26 mouse cellular contexts compared by ENCODE assay signal in genomic region chr19:23435731-23436130, GRCm38 (mm10). TPM values are rescaled to one million over a fixed set of nuclear protein-coding genes. Genes with fewer than 3 reads are reported as not detected.
DNase-seq lines count a peak whose midpoint lies in the region; ATAC-seq lines count a peak whose summit lies in the region.
"Had no signal": no experiment of that assay in that cellular context is flagged by ENCODE, and none has a peak within 500 bp of the region (broad histone marks: within the 10 kb centered on the region; RNA-seq: fewer than 3 reads in every experiment).

No protein-coding gene starts in this region.

- DNase-seq in liver, result peak; percentile 10
- DNase-seq in liver, embryonic 11.5 days (ENCODE audit: low spot score), result no peak
- peak; percentile 16 for DNase-seq in ES-CJ7 (ENCODE audit: low read depth, low spot score)
- peak; percentile 53 for DNase-seq in ZHBTc4 (ENCODE audit: low read depth, low spot score)
- no peak for DNase-seq in layer of hippocampus, postnatal 10 days (ENCODE audit: low spot score in 2 of 2)
- DNase-seq: adrenal gland, adult 2 months; adrenal gland, postnatal 10 days; adrenal gland, postnatal 25 days; B cell, adult 2 months; cerebellum, adult 11 months; cerebellum, adult 18-20 months; cerebellum, adult 8-10 months; cerebellum, adult 9-11 months; cerebellum, postnatal 14 days; cerebellum, postnatal 36 days; embryo, embryonic 11 days had no signal

- no peaks in the 10 kb centered on the region for H3K9me3 ChIP-seq in liver, embryonic 11.5 days (ENCODE audit: control insufficient read depth, low read length)
- H3K9me3 ChIP-seq: embryonic facial prominence, embryonic 13.5 days; embryonic facial prominence, embryonic 15.5 days; forebrain, embryonic 10.5 days; forebrain, embryonic 12.5 days had no signal

- H3K9ac ChIP-seq in liver, embryonic 11.5 days (ENCODE audit: low read depth, low read length), result no peak overlapping the region
- H3K9ac ChIP-seq: embryonic facial prominence, embryonic 13.5 days; embryonic facial prominence, embryonic 15.5 days; forebrain, embryonic 12.5 days had no signal

- H3K36me3 ChIP-seq in liver, embryonic 11.5 days (ENCODE audit: control insufficient read depth, insufficient read depth, low read length), result no peaks in the 10 kb centered on the region
- H3K36me3 ChIP-seq: embryonic facial prominence, embryonic 13.5 days; embryonic facial prominence, embryonic 15.5 days; forebrain, embryonic 10.5 days; forebrain, embryonic 12.5 days had no signal

- H3K4me2 ChIP-seq in liver, embryonic 11.5 days, result no peak overlapping the region
- H3K4me2 ChIP-seq: embryonic facial prominence, embryonic 13.5 days; embryonic facial prominence, embryonic 15.5 days; forebrain, embryonic 12.5 days had no signal

- ATAC-seq in liver, embryonic 11.5 days (replicated peaks; ENCODE audit: low FRiP score), result no peak
- ATAC-seq: CD4-positive, CD25-positive, alpha-beta regulatory T cell, adult 4 months; forebrain, embryonic 14.5 days; forebrain, embryonic 16.5 days had no signal

- 62% methylated on average over 4 of the region's 4 CpGs for WGBS in liver, embryonic 11.5 days

- no peak overlapping the region for H3K27ac ChIP-seq in liver, embryonic 11.5 days (ENCODE audit: low read depth, low read length)
- H3K27ac ChIP-seq: embryonic facial prominence, embryonic 13.5 days; embryonic facial prominence, embryonic 15.5 days; forebrain, embryonic 10.5 days; forebrain, embryonic 12.5 days had no signal

- H3K27me3 ChIP-seq in liver, embryonic 11.5 days (replicated peaks; ENCODE audit: control insufficient read depth, insufficient read depth, low read length), result no peaks in the 10 kb centered on the region
- H3K27me3 ChIP-seq: CH12.LX; embryonic facial prominence, embryonic 13.5 days; embryonic facial prominence, embryonic 15.5 days; forebrain, embryonic 12.5 days had no signal

- no peaks in the 10 kb centered on the region for H3K4me1 ChIP-seq in liver, embryonic 11.5 days (replicated peaks; ENCODE audit: control insufficient read depth, insufficient read depth, low read length)
- H3K4me1 ChIP-seq: embryonic facial prominence, embryonic 13.5 days; embryonic facial prominence, embryonic 15.5 days; forebrain, embryonic 10.5 days; forebrain, embryonic 12.5 days had no signal

- H3K4me3 ChIP-seq in liver, embryonic 11.5 days (ENCODE audit: low read depth, low read length), result no peak overlapping the region
- H3K4me3 ChIP-seq: embryonic facial prominence, embryonic 13.5 days; embryonic facial prominence, embryonic 15.5 days; erythroblast, embryonic 14.5 days; forebrain, embryonic 10.5 days; forebrain, embryonic 12.5 days had no signal

RNA-seq across cellular contexts. Expression of gene Mamdc2, which starts 12.5 kb away (rescaled TPM):
- 0.29 and 0.58 TPM in 2 replicates for polyA plus RNA-seq in liver, embryonic 11.5 days (2014; fragmentation: Nextera tagmentation; extraction: Ambion mirVana)
- 1 to 10 TPM; 2.8 to 3.9 TPM for total RNA-seq in layer of hippocampus, postnatal 10 days (2021)
- total RNA-seq: MEL had no signal
- polyA plus RNA-seq: CD4-positive, CD25-positive, alpha-beta regulatory T cell, adult 4 months; erythroblast, embryonic 14.5 days had no signal

Comparison
In these comparisons a context has a peak if more than half of its experiments do, and no peak if none do; other contexts are left out.
1. DNase-seq: peak in liver (single experiment), ES-CJ7 (single experiment) and ZHBTc4 (single experiment); none in liver, embryonic 11.5 days (single experiment) and layer of hippocampus, postnatal 10 days (0 of 2).